Mouse (Mus musculus) embryonic facial prominence, embryonic 15.5 days (tissue): ENCODE measurements around the gene Stac2. TPM values are rescaled to one million over a fixed set of nuclear protein-coding genes. Genes with fewer than 3 reads are reported as not detected.

ENCODE experiments used
- ATAC-seq: fragments of 200-750 bp; cut with Nextera tagmentation; 2 replicates; pipeline ENCODE4 v1.8.0; 2017; ENCODE audit warnings: low read depth, moderate TSS enrichment; ENCODE audit not compliant: insufficient number of reproducible peaks, low FRiP score, low TSS enrichment
- H3K27ac ChIP-seq: fragments of 300-500 bp; sonication (generic); replicated peaks from 2 replicates; pipeline ENCODE4 v1.5.1; 2015; ENCODE audit warnings: mild to moderate bottlenecking, inconsistent platforms
- H3K27me3 ChIP-seq: fragments of 300-500 bp; sonication (generic); 2 replicates; pipeline ENCODE4 v1.6.1; 2015; ENCODE audit warnings: inconsistent platforms
- H3K36me3 ChIP-seq: fragments of 300-500 bp; sonication (generic); 2 replicates; pipeline ENCODE4 v1.6.1; 2015; ENCODE audit warnings: mild to moderate bottlenecking, inconsistent platforms
- H3K4me1 ChIP-seq: fragments of 300-500 bp; sonication (generic); 2 replicates; pipeline ENCODE4 v1.6.1; 2015; ENCODE audit warnings: inconsistent platforms
- H3K4me2 ChIP-seq: fragments of 300-500 bp; sonication (generic); replicated peaks from 2 replicates; pipeline ENCODE4 v1.6.1; 2015; ENCODE audit warnings: mild to moderate bottlenecking, inconsistent platforms
- H3K4me3 ChIP-seq: fragments of 300-500 bp; sonication (generic); replicated peaks from 2 replicates; pipeline ENCODE4 v1.5.1; 2015; ENCODE audit warnings: mild to moderate bottlenecking, inconsistent platforms
- H3K9ac ChIP-seq: fragments of 300-500 bp; sonication (generic); 2 replicates; pipeline ENCODE4 v1.6.1; 2015; ENCODE audit warnings: inconsistent platforms
- H3K9me3 ChIP-seq: fragments of 300-500 bp; sonication (generic); replicated peaks from 2 replicates; pipeline ENCODE4 v1.6.1; 2016; ENCODE audit warnings: inconsistent platforms
- WGBS: fragments of 180-500 bp; shearing (Covaris S2); methylation state at CpG from one replicate; pipeline ENCODE4 v1.1.7; 2015; 5-methylcytosine and 5-hydroxymethylcytosine counted together
- polyA plus RNA-seq: library from polyadenylated mRNA; unstranded; fragments of >200 nt; fragmentation: Nextera tagmentation; extraction: Ambion mirVana; gene quantifications from 2 replicates; pipeline ENCODE4 v1.2.1, GENCODE M21; 2015

Stac2 gene
- polyA plus RNA-seq, 1 experiment from 2014 or later = 0.25 TPM

GRCm38 (mm10) chr11:98005076-98005475, 48.2 kb downstream of the Stac2 start:
- ATAC-seq = no peak
- no peak overlapping the region for H3K27ac ChIP-seq
- H3K27me3 ChIP-seq = peaks cover 4% of the 10 kb centered on the region; the same call in 1 of the 2 replicates
- WGBS = 50% methylated on average over 13 of the region's 13 CpGs
- no peak overlapping the region for H3K4me3 ChIP-seq
- no peak overlapping the region for H3K9ac ChIP-seq
- peaks cover 24% of the 10 kb centered on the region for H3K4me1 ChIP-seq
- H3K36me3 ChIP-seq = peaks cover 49% of the 10 kb centered on the region
- no peaks in the 10 kb centered on the region for H3K9me3 ChIP-seq
- H3K4me2 ChIP-seq = no peak overlapping the region

- H3K4me2 ChIP-seq = no peak overlapping the region
- peaks cover 40% of the 10 kb centered on the region for H3K36me3 ChIP-seq
- WGBS = 54% methylated on average over 8 of the region's 8 CpGs
- no peaks in the 10 kb centered on the region for H3K9me3 ChIP-seq
- no peak overlapping the region for H3K4me3 ChIP-seq
- no peak for ATAC-seq
- H3K27ac ChIP-seq = 0 out of 2 replicates have a peak overlapping the region, but pooled peaks have one; percentile 4
- peaks cover 33% of the 10 kb centered on the region for H3K4me1 ChIP-seq
- no peak overlapping the region for H3K9ac ChIP-seq
- peaks cover 4% of the 10 kb centered on the region; the same call in 1 of the 2 replicates for H3K27me3 ChIP-seq
Observed at GRCm38 (mm10) chr11:98004161-98004560, 49.1 kb downstream of the Stac2 start.

- ATAC-seq = no peak
- peaks cover 38% of the 10 kb centered on the region for H3K4me1 ChIP-seq
- 49% methylated on average over 17 of the region's 17 CpGs for WGBS
- peaks cover 31% of the 10 kb centered on the region; the same call in 1 of the 2 replicates for H3K36me3 ChIP-seq
- no peak overlapping the region for H3K27ac ChIP-seq
- no peak overlapping the region for H3K4me3 ChIP-seq
- no peak overlapping the region for H3K9ac ChIP-seq
- no peaks in the 10 kb centered on the region for H3K9me3 ChIP-seq
- H3K27me3 ChIP-seq = peaks cover 4% of the 10 kb centered on the region; the same call in 1 of the 2 replicates
- peak overlapping the region; percentile 13; the same call in 1 of the 2 replicates for H3K4me2 ChIP-seq
Observed at GRCm38 (mm10) chr11:98003171-98003671, 50.0 kb downstream of the Stac2 start.

GRCm38 (mm10) chr11:98002627-98003026, 50.6 kb downstream of the Stac2 start:
- H3K27ac ChIP-seq = no peak overlapping the region
- peaks cover 4% of the 10 kb centered on the region; the same call in 1 of the 2 replicates for H3K27me3 ChIP-seq
- no peak overlapping the region for H3K4me3 ChIP-seq
- ATAC-seq = no peak
- H3K4me1 ChIP-seq = peaks cover 38% of the 10 kb centered on the region
- 20% methylated on average over 12 of the region's 12 CpGs for WGBS
- H3K9ac ChIP-seq = no peak overlapping the region
- H3K4me2 ChIP-seq = peak overlapping the region; percentile 13; the same call in 1 of the 2 replicates
- no peaks in the 10 kb centered on the region for H3K9me3 ChIP-seq
- peaks cover 25% of the 10 kb centered on the region; the same call in 1 of the 2 replicates for H3K36me3 ChIP-seq

GRCm38 (mm10) chr11:98001986-98002385, 51.3 kb downstream of the Stac2 start:
- Histone ChIP-seq H3K4me2 (no peak overlapping the region), H3K27me3 (peaks cover 4% of the 10 kb centered on the region; the same call in 1 of the 2 replicates), H3K4me3 (no peak overlapping the region), H3K9me3 (no peaks in the 10 kb centered on the region), H3K27ac (no peak overlapping the region), H3K36me3 (peaks cover 22% of the 10 kb centered on the region; the same call in 1 of the 2 replicates), H3K9ac (no peak overlapping the region), H3K4me1 (peaks cover 38% of the 10 kb centered on the region)
- ATAC-seq = no peak
- 56% methylated on average over 6 of the region's 6 CpGs for WGBS

GRCm38 (mm10) chr11:98001351-98001824, 51.9 kb downstream of the Stac2 start:
- no peak overlapping the region for H3K4me3 ChIP-seq
- H3K27me3 ChIP-seq = peaks cover 4% of the 10 kb centered on the region; the same call in 1 of the 2 replicates
- H3K36me3 ChIP-seq = peaks cover 18% of the 10 kb centered on the region; the same call in 1 of the 2 replicates
- peaks cover 38% of the 10 kb centered on the region for H3K4me1 ChIP-seq
- no peak for ATAC-seq
- no peak overlapping the region for H3K9ac ChIP-seq
- no peak overlapping the region for H3K27ac ChIP-seq
- WGBS = 40% methylated on average over 11 of the region's 11 CpGs
- no peak overlapping the region for H3K4me2 ChIP-seq
- no peaks in the 10 kb centered on the region for H3K9me3 ChIP-seq

GRCm38 (mm10) chr11:98000378-98001140, 52.7 kb downstream of the Stac2 start:
- Histone ChIP-seq H3K4me1 (peaks cover 42% of the 10 kb centered on the region), H3K9ac (no peak overlapping the region), H3K4me2 (no peak overlapping the region), H3K36me3 (peaks cover 17% of the 10 kb centered on the region; the same call in 1 of the 2 replicates), H3K4me3 (no peak overlapping the region), H3K27me3 (peaks cover 4% of the 10 kb centered on the region; the same call in 1 of the 2 replicates), H3K9me3 (no peaks in the 10 kb centered on the region), H3K27ac (no peak overlapping the region)
- ATAC-seq = no peak
- WGBS = 43% methylated on average over 7 of the region's 7 CpGs

GRCm38 (mm10) chr11:97999748-98000147, 53.5 kb downstream of the Stac2 start:
- WGBS = 60% methylated on average over 5 of the region's 5 CpGs
- no peak overlapping the region for H3K4me3 ChIP-seq
- peaks cover 51% of the 10 kb centered on the region for H3K4me1 ChIP-seq
- no peak for ATAC-seq
- no peak overlapping the region for H3K27ac ChIP-seq
- H3K9me3 ChIP-seq = no peaks in the 10 kb centered on the region
- H3K27me3 ChIP-seq = peaks cover 4% of the 10 kb centered on the region; the same call in 1 of the 2 replicates
- H3K4me2 ChIP-seq = no peak overlapping the region
- no peak overlapping the region for H3K9ac ChIP-seq
- peaks cover 9% of the 10 kb centered on the region; the same call in 1 of the 2 replicates for H3K36me3 ChIP-seq

- 42% methylated on average over 7 of the region's 7 CpGs for WGBS
- no peak for ATAC-seq
- H3K9me3 ChIP-seq = no peaks in the 10 kb centered on the region
- peaks cover 4% of the 10 kb centered on the region; the same call in 1 of the 2 replicates for H3K27me3 ChIP-seq
- H3K9ac ChIP-seq = no peak overlapping the region
- H3K36me3 ChIP-seq = 0 out of 2 replicates have a peak, but pooled peaks cover 3% of the 10 kb centered on the region
- H3K4me2 ChIP-seq = no peak overlapping the region
- no peak overlapping the region for H3K4me3 ChIP-seq
- peaks cover 54% of the 10 kb centered on the region for H3K4me1 ChIP-seq
- no peak overlapping the region for H3K27ac ChIP-seq
Observed at GRCm38 (mm10) chr11:97998898-97999608, 54.2 kb downstream of the Stac2 start.

- H3K9me3 ChIP-seq = no peaks in the 10 kb centered on the region
- no peak for ATAC-seq
- H3K4me2 ChIP-seq = no peak overlapping the region
- peaks cover 4% of the 10 kb centered on the region; the same call in 1 of the 2 replicates for H3K27me3 ChIP-seq
- H3K36me3 ChIP-seq = no peaks in the 10 kb centered on the region
- no peak overlapping the region for H3K9ac ChIP-seq
- WGBS = 81% methylated on average over 11 of the region's 11 CpGs
- no peak overlapping the region for H3K4me3 ChIP-seq
- peaks cover 47% of the 10 kb centered on the region for H3K4me1 ChIP-seq
- no peak overlapping the region for H3K27ac ChIP-seq
Observed at GRCm38 (mm10) chr11:97998074-97998793, 55.0 kb downstream of the Stac2 start.
